Mouse (Mus musculus) testis, adult 2 months (tissue): ENCODE results near the gene A730049H05Rik.

Experiments used
- CTCF ChIP-seq: fragments of 200-500 bp; IDR thresholded peaks from 2 replicates; pipeline ENCODE4 v1.5.1; 2012; ENCODE audit warnings: low read depth, mild to moderate bottlenecking, inconsistent platforms, low read length, moderate library complexity; ENCODE audit not compliant: control insufficient read depth, insufficient read depth, insufficient replicate concordance
- POLR2A ChIP-seq: fragments of 200-500 bp; IDR thresholded peaks from 2 replicates; pipeline ENCODE4 v1.6.1; 2012; ENCODE audit warnings: low read depth, mild to moderate bottlenecking, inconsistent platforms, low read length, moderate library complexity; ENCODE audit not compliant: control insufficient read depth

DNA sequence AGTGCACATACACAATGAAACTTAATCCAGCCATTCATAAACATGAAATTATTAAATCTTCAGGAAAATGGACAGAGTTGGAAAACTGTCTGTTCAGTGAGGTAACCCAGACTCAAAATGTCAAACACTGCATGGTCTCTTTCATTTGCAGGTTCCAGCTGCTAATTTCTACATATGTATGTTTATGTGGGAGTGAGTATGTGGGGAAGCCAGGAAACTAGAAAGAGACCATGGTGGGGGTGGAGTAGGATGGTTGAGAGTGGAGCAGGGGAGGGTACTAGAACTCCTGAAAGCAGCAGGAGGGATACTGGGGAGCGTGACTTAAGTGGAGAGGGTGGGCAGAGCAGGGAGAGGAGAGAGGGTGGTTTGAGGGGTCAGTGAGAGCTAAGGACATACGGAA, 14.8 kb upstream of the A730049H05Rik start:
- no peak for TF ChIP-seq POLR2A
- TF ChIP-seq CTCF, result no peak
